Mouse (Mus musculus) liver, adult 2 months (tissue): ENCODE measurements around the gene Nanog. TPM values are rescaled to one million over a fixed set of nuclear protein-coding genes. Genes with fewer than 3 reads are reported as not detected.
"Not testable (repeated sequence)": the region's sequence is repeated elsewhere in the genome, so short reads cannot be mapped to it uniquely, and the experiment has no call there.

Experiments
- DNase-seq: peaks from one replicate; pipeline ENCODE4 v3.0.0-alpha.2; 2011; ENCODE audit warnings: low read depth, low spot score; ENCODE audit errors: extremely low read depth
- H3K27ac ChIP-seq: fragments of 200-500 bp; replicated peaks from 2 replicates; pipeline ENCODE4 v1.5.1; 2012; ENCODE audit warnings: low read depth, mild to moderate bottlenecking, control low read depth, inconsistent platforms, low read length; ENCODE audit not compliant: insufficient read depth
- H3K27me3 ChIP-seq: fragments of 200-500 bp; 2 replicates; pipeline ENCODE4 v1.6.1; 2012; ENCODE audit warnings: mild to moderate bottlenecking, moderate library complexity, low read length, inconsistent platforms; ENCODE audit not compliant: control insufficient read depth, insufficient read depth
- H3K36me3 ChIP-seq: fragments of 200-500 bp; 2 replicates; pipeline ENCODE4 v1.6.1; 2012; ENCODE audit warnings: low read length, inconsistent platforms; ENCODE audit not compliant: control insufficient read depth, insufficient read depth
- H3K4me1 ChIP-seq: fragments of 200-500 bp; 2 replicates; pipeline ENCODE4 v1.6.1; 2011; ENCODE audit warnings: low read length; ENCODE audit not compliant: control insufficient read depth, insufficient read depth
- H3K4me3 ChIP-seq: fragments of 200-500 bp; 2 replicates; pipeline ENCODE4 v1.5.1; 2011; ENCODE audit warnings: low read depth, mild to moderate bottlenecking, control low read depth, low read length, moderate library complexity; ENCODE audit not compliant: insufficient read depth
- H3K79me2 ChIP-seq: fragments of 200-500 bp; 2 replicates; pipeline ENCODE4 v1.6.1; 2012; ENCODE audit warnings: inconsistent platforms, mild to moderate bottlenecking, low read length, moderate library complexity; ENCODE audit not compliant: control insufficient read depth, insufficient read depth
- H3K9ac ChIP-seq: fragments of 200-500 bp; 2 replicates; pipeline ENCODE4 v1.6.1; 2012; ENCODE audit warnings: low read depth, mild to moderate bottlenecking, control low read depth, inconsistent platforms, low read length
- CTCF ChIP-seq: fragments of 200-500 bp; IDR thresholded peaks from 2 replicates; pipeline ENCODE4 v1.5.1; 2011; ENCODE audit warnings: low read depth, low read length, control low read depth
- POLR2A ChIP-seq: fragments of 200-500 bp; IDR thresholded peaks from 2 replicates; pipeline ENCODE4 v1.6.1; 2011; ENCODE audit warnings: low read length, control low read depth; ENCODE audit not compliant: insufficient read depth; ENCODE audit errors: extremely low read depth
- WGBS: fragments of 180-500 bp; shearing (Covaris S2); methylation state at CpG from one replicate; pipeline ENCODE4 v1.1.7; 2018; 5-methylcytosine and 5-hydroxymethylcytosine counted together
- polyA plus RNA-seq: library from polyadenylated mRNA; depleted of rRNA; stranded (reverse); fragments of >200 nt; gene quantifications from 2 replicates; pipeline ENCODE4 v1.2.3, GENCODE M21; 2012
- total RNA-seq: library from RNA; depleted of rRNA; stranded (reverse); fragments of >200 nt; gene quantifications from 2 replicates; pipeline ENCODE4 v1.2.3, GENCODE M21; 2014

The Nanog gene
- total and polyA plus RNA-seq, 2 experiments = not detected

GRCm38 (mm10) chr6:122706337-122706840 is 900 bp upstream of the Nanog start:
- WGBS = 55% methylated on average over 12 of the region's 12 CpGs
- peaks cover 5% of the 10 kb centered on the region; the same call in 1 of the 2 replicates for H3K27me3 ChIP-seq

GRCm38 (mm10) chr6:122708826-122709225 is 1.5 kb downstream of the Nanog start:
- 50% methylated on average over 4 of the region's 4 CpGs for whole genome bisulfite sequencing

More at GRCm38 (mm10) chr6:122706337-122706840, 900 bp upstream of the Nanog start:
- Histone ChIP-seq H3K36me3 (no peaks in the 10 kb centered on the region), H3K27ac (no peak overlapping the region), H3K4me3 (no peak overlapping the region), H3K9ac (no peak overlapping the region), H3K79me2 (no peaks in the 10 kb centered on the region), H3K4me1 (no peaks in the 10 kb centered on the region)
- TF ChIP-seq POLR2A = no peak
- TF ChIP-seq CTCF = no peak
- no peak for DNase-seq

GRCm38 (mm10) chr6:122711455-122711854 is 4.2 kb downstream of the Nanog start:
- WGBS = 93% methylated on average over 2 of the region's 2 CpGs
- TF ChIP-seq CTCF (no peak), POLR2A (no peak)

More at GRCm38 (mm10) chr6:122708826-122709225, 1.5 kb downstream of the Nanog start:
- Histone ChIP-seq H3K9ac (no peak overlapping the region), H3K4me1 (no peaks in the 10 kb centered on the region), H3K27me3 (peaks cover 3% of the 10 kb centered on the region; the same call in 1 of the 2 replicates), H3K79me2 (no peaks in the 10 kb centered on the region), H3K36me3 (no peaks in the 10 kb centered on the region), H3K4me3 (no peak overlapping the region), H3K27ac (no peak overlapping the region)
- DNase-seq = no peak
- TF ChIP-seq CTCF = no peak
- no peak for TF ChIP-seq POLR2A

GRCm38 (mm10) chr6:122713116-122713515 is 5.8 kb downstream of the Nanog start:
- H3K79me2 ChIP-seq, DNase-seq, H3K27ac ChIP-seq, H3K36me3 ChIP-seq, H3K4me3 ChIP-seq, H3K9ac ChIP-seq, H3K4me1 ChIP-seq, H3K27me3 ChIP-seq: not testable (repeated sequence)
- WGBS = 91% methylated on average over 7 of the region's 7 CpGs

More at GRCm38 (mm10) chr6:122711455-122711854, 4.2 kb downstream of the Nanog start:
- no peak overlapping the region for H3K27ac ChIP-seq
- DNase-seq = no peak
- no peaks in the 10 kb centered on the region for H3K79me2 ChIP-seq
- H3K27me3 ChIP-seq = no peaks in the 10 kb centered on the region
- no peak overlapping the region for H3K9ac ChIP-seq
- H3K4me3 ChIP-seq = no peak overlapping the region
- no peaks in the 10 kb centered on the region for H3K4me1 ChIP-seq
- no peaks in the 10 kb centered on the region for H3K36me3 ChIP-seq

- Histone ChIP-seq H3K27me3 (no peaks in the 10 kb centered on the region), H3K79me2 (no peaks in the 10 kb centered on the region), H3K36me3 (no peaks in the 10 kb centered on the region), H3K4me1 (no peaks in the 10 kb centered on the region), H3K27ac (no peak overlapping the region), H3K9ac (no peak overlapping the region), H3K4me3 (no peak overlapping the region)
- DNase-seq = no peak
- 54% methylated on average over 7 of the region's 7 CpGs for WGBS
- TF ChIP-seq POLR2A (no peak), CTCF (no peak)
These were observed 7.5 kb downstream of the Nanog start for GRCm38 (mm10) chr6:122714707-122715365.

GRCm38 (mm10) chr6:122715886-122716285 is 8.6 kb downstream of the Nanog start:
- 46% methylated on average over 4 of the region's 4 CpGs for WGBS
- no peaks in the 10 kb centered on the region for H3K36me3 ChIP-seq
- no peak for DNase-seq

GRCm38 (mm10) chr6:122718224-122718623 is 10.9 kb downstream of the Nanog start:
- H3K9ac ChIP-seq, H3K4me3 ChIP-seq, H3K27ac ChIP-seq, DNase-seq, H3K36me3 ChIP-seq, H3K4me1 ChIP-seq, H3K27me3 ChIP-seq, H3K79me2 ChIP-seq: not testable (repeated sequence)
- WGBS = 73% methylated on average over 1 of the region's 1 CpGs

More at GRCm38 (mm10) chr6:122715886-122716285, 8.6 kb downstream of the Nanog start:
- H3K27ac ChIP-seq = no peak overlapping the region
- H3K4me1 ChIP-seq = no peaks in the 10 kb centered on the region
- H3K27me3 ChIP-seq = no peaks in the 10 kb centered on the region
- no peak overlapping the region for H3K4me3 ChIP-seq
- no peaks in the 10 kb centered on the region for H3K79me2 ChIP-seq
- no peak for TF ChIP-seq POLR2A
- no peak overlapping the region for H3K9ac ChIP-seq
